Mouse (Mus musculus): ENCODE measurements at regions not wholly inside any gene's neighbourhood (a gene's known extent, or its start where the extent isn't known, plus 50 kb on each side); places are given as distances from the start of the nearest gene placed in this dataset.

DNA sequence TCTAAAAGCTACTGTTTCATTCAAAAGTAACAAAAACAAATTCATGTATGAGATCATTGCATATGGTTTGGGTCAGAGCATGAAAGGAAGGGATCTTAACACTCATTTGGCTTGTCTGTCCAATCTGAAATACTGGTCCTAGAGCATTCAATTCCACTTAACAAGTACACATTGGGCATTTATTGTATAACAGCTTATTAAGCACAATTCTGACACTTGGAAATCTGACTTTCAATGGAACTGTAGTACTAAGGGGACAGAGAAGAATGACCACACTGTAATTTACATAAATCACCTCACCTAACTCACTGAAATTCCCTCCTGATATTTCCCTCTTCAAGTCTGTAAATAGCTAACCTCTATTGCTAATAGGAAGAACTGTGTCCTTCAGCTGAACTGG is 201.5 kb upstream of the Ldb2 start:
- no peak for DNase-seq

DNA sequence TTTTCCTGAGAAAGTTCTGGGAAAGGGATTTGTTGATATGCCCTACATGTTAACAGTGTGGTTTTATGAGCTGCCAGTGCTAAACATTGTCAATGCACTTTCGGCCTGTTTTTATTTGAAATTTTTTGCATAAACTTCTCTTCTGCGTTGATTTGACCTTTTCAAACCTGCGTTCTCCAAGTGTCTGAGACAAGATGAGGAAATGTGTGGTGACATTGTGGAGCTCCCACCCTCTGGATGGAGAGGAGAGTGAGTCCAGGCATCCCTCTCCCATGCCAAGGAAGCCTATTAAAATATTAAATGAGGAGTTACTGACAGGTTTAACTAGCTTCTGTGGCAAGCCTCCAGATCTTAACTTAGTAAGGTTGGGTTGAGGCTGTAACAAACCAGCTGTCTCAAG is 199.6 kb upstream of the Ldb2 start:
- DNase-seq = no peak

DNA sequence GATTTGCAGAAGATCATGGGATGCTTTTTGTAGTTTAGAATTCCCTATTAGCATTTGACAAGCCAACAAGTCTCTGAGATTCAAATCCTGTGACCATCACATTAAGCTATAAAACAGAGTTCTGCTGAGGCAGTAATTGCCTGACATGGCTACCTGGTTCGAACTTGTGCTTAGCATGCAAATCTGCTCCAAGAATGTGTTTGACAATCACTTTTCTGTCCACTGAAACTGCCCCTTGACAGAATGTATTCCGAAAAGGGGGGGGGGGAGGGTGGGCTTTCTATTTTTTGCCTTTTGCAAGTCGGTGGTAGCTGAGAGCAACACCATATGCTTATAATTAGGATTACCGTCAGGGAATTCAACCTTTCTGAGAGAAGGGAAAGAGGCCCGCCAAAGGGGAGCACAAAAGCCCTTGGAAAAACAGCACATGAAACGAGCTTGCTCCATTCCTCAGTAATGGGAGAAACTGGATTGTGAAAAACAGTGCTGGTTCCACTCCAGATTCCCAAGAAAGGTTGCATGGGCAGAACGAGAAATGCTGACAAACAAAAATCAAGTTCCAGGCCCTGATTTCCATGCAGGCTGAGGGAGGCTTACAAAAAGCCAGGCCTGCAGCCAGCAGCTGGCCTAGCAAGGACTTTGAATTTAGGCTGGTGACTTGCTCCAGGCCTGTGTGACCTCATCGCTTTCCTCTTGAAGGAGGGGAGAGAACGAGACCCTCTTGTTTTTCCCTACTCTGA is 176.1 kb upstream of the Ldb2 start:
- DNase-seq = peak; percentile 2

DNA sequence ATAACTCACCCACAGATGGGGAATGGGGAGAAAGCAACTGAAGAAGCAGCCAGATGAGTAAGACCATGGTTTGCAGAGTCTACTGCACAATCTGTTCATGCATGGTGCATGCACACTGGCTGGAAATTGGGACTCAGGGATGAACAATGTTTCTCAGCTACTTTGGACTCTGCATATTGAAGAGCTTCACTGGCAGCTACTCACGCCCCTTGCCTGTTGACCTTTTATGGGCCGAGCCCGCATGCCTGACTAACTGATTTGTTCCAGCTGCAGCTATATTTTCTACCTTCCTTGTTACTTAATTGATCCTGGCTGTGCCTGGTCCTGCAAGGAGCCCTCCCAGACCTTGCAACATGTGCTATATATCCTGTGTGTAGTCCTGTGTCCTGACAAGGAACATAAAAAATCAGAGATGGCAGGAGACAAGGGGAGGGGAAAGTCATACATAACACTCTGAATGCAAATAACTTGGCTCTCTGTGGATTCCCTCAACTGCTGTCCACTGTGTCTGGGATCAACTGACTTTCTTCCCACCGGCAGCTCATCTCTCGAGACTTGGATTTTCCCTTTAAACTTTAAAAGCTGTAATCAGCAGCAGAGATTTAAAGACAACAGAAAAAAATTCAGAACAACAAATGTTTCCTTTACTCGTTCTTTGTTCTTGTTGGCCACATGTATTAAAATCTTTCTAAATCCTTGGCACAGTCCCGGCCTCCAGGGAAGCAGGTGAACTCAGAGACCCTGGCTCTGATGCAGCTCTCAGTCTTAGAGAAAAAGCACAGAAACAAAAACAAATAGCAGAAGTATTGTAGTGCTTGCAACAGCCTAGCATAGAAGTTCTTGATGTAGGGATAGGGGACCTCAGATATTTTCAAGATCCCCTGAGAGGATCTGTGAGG is 143.8 kb upstream of the Ldb2 start:
- peak; percentile 6 for DNase-seq

DNA sequence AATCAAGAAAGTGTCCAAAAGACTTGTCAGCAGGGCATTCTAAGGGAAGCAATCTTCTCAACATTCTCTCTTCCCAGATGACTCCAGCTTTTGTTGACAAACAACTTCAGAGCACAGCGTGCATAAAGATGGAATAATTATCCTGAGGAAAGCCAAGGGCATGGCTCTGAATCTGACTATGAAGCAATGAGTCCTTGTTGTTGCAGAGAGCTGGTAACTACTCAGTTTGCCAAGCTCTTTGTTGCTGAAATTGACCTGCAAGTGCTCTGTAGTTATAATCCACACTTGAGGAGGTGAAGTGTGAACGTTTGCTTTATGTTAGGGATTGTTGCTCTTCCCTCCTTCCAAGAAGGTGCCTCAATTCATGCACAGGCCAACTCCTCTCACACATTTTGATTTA is 143.1 kb upstream of the Ldb2 start:
- no peak for DNase-seq

DNA sequence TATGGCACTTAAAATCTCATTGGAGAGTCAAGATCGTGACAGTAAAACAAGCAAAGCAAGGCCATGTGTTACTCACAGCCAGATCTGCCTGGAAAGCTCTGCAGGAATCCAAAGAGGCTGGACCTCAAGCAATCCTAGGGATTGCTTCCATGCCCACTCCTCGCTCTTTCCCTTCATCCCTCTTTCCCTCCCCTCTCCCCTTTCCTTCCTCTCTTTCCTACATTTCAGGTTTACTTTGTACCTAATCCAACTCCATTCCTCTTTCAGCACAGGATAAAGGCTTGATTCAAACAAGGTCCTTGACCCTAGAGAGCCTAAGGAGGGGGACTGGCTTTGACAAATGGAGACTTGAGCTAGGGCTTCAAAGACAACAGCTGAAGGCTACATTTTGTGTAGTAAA is 126.0 kb upstream of the Ldb2 start:
- DNase-seq = no peak

DNA sequence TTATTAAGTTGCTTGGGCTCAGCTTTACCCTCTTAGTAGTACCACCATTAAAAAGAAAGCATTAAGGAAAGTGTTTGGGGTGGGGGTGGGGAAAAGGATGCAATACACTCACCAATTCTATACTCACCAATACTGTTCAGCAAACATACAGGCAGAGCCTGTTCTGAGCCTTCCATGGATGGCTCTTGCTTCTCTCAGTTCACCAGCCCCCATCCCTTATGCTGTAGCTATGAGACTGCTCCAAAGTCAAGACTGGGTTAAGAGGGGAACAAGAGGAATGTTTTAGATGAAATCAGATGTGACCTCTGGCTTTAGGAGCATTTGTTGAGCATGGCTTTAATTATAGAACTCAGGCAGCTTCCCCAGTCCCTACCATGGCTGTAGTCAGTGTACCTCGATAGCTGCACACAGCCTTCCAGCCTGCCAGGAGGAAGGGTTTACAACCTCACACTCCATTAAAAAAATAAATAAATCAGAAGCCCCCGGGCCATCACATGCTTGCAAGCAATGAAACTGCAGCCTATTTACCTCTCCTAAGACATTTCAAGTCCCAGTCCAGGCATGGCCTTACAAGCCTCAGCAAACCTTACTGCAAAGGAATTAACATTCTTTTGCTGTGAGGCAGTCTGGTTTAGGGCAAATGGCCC is 122.8 kb upstream of the Ldb2 start:
- DNase-seq = no peak

DNA sequence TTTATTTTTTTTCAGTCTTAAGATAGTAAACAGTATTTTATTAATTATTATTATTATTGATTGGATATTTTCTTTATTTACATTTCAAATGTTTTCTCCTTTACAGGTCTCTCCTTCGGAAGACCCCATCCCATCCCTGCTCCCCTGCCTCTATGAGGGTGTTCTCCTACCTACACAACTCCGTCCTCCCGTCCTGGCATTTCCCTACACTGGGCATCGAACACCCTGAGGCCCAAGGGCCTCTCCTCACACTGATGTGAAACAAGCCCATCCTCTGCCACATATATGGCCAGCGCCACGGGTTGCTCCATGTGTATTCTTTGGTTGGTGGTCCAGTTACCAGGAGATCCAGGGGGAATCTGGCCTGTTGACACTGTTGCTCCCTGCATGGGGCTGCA is 118.3 kb upstream of the Ldb2 start:
- no peak for DNase-seq

DNA sequence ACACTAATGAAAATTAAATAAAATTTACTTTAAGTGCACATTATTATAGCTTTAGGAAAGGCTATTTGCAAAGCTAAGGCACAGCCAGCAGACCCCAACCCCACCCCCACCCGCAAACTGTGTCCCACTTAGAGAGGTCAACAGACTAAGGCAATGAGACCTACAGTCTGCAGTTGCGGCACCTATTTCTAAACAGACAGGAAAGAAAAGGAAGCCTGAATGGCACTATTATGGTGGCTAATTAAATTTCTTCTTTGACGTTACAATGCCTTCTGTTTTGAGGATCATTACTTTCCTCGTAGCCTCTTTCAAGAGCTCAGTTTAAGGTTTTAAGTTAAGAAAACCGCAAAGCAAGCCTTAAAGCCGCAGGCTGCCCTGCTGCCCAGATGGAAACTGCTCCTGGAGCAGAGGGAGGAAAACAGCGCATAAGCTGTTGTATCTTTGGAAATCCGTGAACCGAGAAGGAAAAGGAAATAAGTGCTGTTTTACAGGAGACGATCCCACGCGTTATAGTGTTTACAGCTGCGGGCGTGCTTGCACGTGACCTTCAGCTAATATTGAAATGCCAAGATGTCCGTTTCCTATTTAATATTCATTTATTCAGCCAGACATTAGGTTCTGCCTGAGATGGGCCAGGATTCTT is 117.8 kb upstream of the Ldb2 start:
- DNase-seq = no peak

DNA sequence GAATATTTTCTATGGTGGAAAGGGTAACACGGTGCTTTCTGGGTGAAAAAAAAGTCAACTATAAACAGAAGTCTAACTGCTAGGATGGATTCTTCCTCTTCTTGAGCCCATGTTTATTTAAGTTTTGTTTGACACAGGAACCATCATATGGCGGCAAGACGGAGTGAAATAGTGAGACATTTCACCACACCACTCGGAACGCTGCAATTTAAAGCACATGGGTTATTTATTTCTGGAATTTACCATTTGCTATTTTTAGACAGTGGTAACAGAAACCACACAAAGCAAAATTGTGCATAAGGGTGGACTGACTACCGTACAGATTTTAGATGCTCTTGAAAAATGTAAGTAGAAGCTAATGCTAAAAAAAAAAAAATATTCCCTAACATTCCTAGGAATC is 103.1 kb upstream of the Ldb2 start:
- DNase-seq = no peak

DNA sequence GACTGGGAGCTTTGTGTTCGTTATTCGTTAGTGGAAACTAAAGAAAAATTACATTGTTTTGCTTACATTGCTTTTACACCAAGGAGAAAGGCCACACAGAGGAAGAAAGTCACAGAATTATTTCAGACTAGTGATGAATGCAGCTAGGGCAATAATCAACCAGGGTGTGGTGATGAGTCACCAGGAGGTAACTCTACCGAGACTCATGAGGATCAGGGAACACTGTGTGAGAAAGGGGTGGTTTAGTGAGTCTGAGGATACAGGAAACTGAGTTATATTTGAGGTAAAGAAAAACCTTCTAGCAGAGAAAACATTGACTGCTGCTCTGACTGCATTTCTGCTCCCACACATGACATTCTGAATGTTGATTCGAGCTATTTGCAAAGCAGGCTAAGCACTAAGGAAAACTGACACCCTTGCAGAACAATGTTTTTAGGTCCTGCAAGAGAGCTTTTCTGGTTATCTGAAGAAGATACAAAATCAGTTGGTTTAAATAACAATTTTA is 87.1 kb upstream of the Ldb2 start:
- DNase-seq = no peak

DNA sequence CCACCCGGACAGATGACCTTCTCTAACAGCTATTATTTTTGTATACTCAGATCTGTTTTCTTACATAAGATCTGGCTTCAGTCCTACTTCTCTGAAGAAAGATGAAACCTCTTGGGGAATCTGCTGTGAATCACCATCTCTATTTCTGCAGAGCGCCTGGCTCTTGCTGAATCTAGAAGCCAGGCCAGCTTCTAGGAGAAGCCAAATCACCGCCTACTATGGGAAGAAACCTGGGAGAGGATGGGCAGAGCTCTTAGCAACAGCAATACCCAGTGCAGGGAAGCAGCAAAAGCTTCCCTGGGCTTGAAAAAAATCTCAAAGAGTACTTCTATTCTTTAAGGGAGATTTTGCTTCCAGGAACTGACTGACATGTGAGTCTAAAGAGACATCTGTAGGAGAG is 77.5 kb upstream of the Ldb2 start:
- DNase-seq = no peak

DNA sequence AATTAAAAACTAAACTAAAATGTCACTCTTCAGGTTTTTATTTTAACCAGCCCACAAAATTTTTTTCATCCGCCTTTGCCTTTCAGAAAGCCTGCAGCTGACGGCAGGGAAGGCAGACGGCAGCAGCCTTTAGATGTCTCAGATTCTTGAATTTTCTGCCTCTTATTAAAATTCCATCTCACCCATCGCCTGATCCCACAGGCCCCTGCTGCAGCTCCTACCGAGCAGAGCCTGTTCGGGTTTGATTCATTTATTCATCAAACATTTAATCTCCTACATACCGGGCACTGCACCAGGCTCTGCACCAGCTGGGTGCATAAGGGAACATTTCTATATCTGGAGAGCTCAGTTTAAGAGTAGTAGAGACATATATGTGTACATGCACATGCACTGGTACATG is 72.8 kb upstream of the Ldb2 start:
- DNase-seq = no peak

DNA sequence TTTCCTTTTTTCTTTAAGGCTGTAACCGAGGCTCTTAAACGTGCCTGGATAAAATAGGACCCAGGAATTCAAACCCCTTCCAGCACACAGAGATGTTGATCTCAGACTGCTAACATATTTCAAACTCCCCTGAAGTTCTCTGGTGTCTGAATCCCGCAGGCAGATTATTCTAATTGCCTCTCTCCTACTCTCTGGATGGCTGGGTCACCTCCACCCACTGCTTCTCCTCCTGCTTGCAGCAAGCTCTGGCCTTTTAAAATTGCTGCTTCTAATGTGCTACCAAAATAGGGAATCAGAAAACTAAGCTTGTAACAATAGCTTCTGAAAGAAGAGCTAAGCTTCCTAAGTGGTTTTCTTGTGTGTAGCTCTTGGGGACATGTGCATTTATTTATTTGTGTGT is 64.4 kb upstream of the Ldb2 start:
- DNase-seq = no peak

DNA sequence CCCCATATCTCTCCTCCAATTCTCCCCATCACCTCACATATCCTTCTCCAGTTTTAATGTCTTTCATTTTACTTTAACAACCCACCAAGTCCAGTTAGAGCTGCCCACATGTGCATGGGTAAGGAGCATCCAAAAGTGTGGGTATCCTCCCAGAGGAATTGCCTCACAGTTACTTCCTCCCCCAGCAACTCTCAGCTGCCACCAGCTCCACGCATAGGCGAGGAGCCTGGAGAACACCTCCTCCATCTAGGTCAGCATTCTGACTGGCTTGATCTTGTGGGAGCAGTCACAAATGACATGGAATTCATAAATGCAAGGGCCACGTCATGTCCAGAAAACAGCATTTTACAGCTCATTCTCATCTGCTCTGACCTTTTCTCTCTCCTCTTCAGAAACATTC is 63.9 kb upstream of the Ldb2 start:
- DNase-seq = no peak

DNA sequence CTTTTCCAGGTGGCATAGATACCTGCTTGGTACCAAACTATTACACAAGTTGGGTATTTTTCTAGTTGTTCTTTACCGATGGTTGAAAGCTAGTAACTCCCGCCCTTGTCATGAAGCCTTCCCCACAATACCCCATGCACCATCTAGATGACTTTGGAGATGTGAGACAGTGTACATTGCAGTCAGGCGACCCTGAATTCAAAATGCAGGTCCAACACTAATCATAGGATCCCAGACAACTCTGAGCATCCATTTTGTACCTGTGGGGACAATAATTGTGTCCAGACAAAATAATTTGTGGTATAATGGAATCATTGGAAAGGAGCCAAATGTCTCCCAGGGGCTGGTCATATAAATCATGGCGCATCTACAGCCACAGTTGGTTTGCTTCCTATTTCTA is 54.7 kb upstream of the Ldb2 start:
- no peak for DNase-seq
